Mouse (Mus musculus): ENCODE data around the gene Vasp.

GRCm38 (mm10) chr7:19319458-19319857 lies 47.8 kb upstream of the Vasp start:
- TF ChIP-seq CTCF (IDR thresholded peaks at IDR 0.05) (no peak), EP300 (IDR thresholded peaks at IDR 0.05) (no peak)

All from lung, postnatal 0 days (tissue).